Mouse (Mus musculus) spleen, adult 10 weeks (tissue): ENCODE data around the gene Myl7. TPM values are rescaled to one million over a fixed set of nuclear protein-coding genes. Genes with fewer than 3 reads are reported as not detected.

ENCODE experiments used
- polyA plus RNA-seq: library from polyadenylated mRNA; stranded (reverse); fragments of 350-450 nt; fragmentation: Illumina TruSeq; extraction: RNeasy Lipid Tissue Mini Kit (QIAGEN cat#74804); gene quantifications from one replicate; pipeline ENCODE4 v1.2.3, GENCODE M21; 2015; ENCODE audit warnings: low replicate concordance; ENCODE audit not compliant: insufficient read depth

The Myl7 gene
- polyA plus RNA-seq, result not detected

DNA sequence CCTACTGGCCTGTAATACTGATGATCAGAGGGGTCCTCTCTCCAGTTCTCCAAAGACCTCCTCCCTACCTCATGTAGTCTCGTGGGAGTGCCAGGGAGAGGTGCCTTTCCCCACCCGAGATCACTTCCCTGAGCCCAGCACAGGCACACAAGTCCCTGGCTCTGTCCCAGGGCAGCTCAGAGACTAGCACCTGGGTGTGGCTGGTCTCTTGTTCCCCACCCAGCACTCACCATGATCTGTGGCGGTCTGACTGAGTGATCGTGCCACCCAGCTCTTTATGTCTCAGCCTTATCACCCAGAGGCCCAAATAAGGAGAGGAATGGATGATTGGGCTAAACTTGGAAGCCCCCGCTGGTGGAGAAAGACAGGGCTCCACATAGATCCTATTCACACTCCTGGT, at the start of gene Myl7:
Myl7 (minus strand) TSS at position 252 of the 400 bp plus-strand sequence.

DNA sequence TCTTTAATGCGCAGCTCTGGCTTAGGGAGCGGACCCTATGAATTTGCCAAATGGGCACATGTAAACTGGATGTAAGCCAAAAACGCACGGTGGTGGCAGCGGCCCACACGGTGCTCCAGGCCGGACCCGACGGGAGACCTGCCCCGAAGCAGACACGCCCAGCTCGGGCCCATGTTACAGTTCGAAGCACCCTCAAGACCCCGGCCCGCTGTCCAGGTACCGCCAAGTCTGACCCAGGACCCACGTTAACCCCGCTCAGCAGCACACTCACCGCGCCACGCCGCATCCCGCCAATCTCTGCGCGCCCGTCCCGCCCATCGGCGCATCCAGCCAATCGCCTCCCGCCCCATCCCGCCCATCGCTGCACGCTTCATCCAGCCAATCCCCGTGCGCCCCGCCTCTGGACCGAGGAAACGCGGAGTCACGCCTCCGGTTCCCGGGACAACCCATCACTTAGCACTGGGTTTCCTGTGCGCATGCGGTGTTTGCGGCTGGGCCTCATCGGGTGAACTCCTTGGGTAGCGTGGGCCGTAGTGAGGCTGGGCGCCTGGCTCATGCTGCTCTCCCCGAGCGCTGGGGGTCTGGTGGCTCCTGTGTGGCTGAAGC, 20.6 kb downstream of the Myl7 start, which contains the start of gene Pold2:
Pold2 (minus strand) TSS at position 372 of the 606 bp plus-strand sequence.

DNA sequence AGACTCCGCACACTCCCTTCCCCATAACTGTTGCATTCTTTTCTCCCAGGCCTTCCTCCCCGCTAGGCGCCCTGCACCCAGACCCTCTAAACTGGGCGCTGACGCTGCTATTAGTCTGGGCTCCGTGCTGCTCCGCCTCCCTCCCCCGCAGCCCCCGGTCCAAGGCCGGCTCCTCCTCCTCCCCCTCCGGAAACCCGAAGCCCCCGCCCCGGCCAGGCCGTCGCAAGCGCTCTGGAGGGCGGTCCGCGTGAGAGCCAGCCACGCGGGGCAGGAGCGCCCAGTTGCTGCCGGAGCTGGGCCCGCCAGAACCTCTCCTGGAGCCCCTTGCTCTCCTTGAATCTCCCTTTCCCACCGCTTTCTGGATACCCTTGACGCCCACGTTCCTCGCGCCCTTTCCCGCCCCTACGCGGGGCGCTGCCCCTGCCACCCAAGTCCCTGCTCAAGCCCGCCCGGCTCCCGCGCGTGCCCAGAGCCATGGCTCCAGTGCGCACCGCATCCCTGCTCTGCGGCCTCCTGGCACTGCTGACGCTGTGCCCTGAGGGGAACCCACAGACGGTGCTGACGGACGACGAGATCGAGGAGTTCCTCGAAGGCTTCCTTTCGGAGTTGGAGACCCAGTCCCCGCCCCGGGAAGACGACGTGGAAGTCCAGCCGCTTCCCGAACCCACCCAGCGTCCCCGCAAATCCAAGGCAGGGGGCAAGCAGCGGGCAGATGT, 36.7 kb downstream of the Myl7 start, which contains the start of gene Aebp1:
Aebp1 (plus strand) TSS at position 270 of the 716 bp plus-strand sequence.

Other genes starting within 250 kb of the Myl7 start
- 33.0 TPM for gene Mrps24, start 183.1 kb downstream of the Myl7 start, polyA plus RNA-seq
- gene Urgcp, start 136.4 kb downstream of the Myl7 start, polyA plus RNA-seq, result 9.5 TPM
- 66.1 TPM for gene Dbnl, start 110.3 kb downstream of the Myl7 start, polyA plus RNA-seq
- not detected for gene Pgam2, start 95.0 kb downstream of the Myl7 start, polyA plus RNA-seq
- 20.7 TPM for gene Polm, start 60.8 kb downstream of the Myl7 start, polyA plus RNA-seq
- 6.9 TPM for gene Aebp1, start 36.8 kb downstream of the Myl7 start, polyA plus RNA-seq
- gene Pold2, start 20.5 kb downstream of the Myl7 start, polyA plus RNA-seq, result 17.3 TPM
- gene Gck, start 51.3 kb upstream of the Myl7 start, polyA plus RNA-seq, result not detected
- gene Ykt6, start 56.9 kb upstream of the Myl7 start, polyA plus RNA-seq, result 80.7 TPM
- 2.5 TPM for gene Camk2b, start 167.6 kb upstream of the Myl7 start, polyA plus RNA-seq